Mouse (Mus musculus): ENCODE data around the gene Gpr146. TPM values are rescaled to one million over a fixed set of nuclear protein-coding genes. Genes with fewer than 3 reads are reported as not detected.

Gene Gpr146
- total RNA-seq, 1 experiment from 2014 or later, result 14.8 TPM

- no peak for DNase-seq
These were observed 52.4 kb downstream of the Gpr146 start for GRCm38 (mm10) chr5:139429818-139430341.

- no peak for DNase-seq
These were observed 54.8 kb downstream of the Gpr146 start for GRCm38 (mm10) chr5:139432333-139432732.

GRCm38 (mm10) chr5:139432747-139433508 is 55.4 kb downstream of the Gpr146 start:
- no peak for DNase-seq

GRCm38 (mm10) chr5:139433842-139434568 is 56.5 kb downstream of the Gpr146 start:
- DNase-seq, result no peak

GRCm38 (mm10) chr5:139434940-139435339 is 57.4 kb downstream of the Gpr146 start:
- peak; percentile 36 for DNase-seq

- DNase-seq, result no peak
These were observed 60.3 kb downstream of the Gpr146 start for GRCm38 (mm10) chr5:139437769-139438168.

- DNase-seq, result no peak
These were observed 60.9 kb downstream of the Gpr146 start for GRCm38 (mm10) chr5:139438440-139438839.

GRCm38 (mm10) chr5:139440451-139440850 is 63.0 kb downstream of the Gpr146 start:
- no peak for DNase-seq

GRCm38 (mm10) chr5:139440926-139441725 is 63.6 kb downstream of the Gpr146 start:
- DNase-seq, result no peak

- DNase-seq, result no peak
These were observed 64.2 kb downstream of the Gpr146 start for GRCm38 (mm10) chr5:139441726-139442018.

- DNase-seq, result no peak
These were observed 64.9 kb downstream of the Gpr146 start for GRCm38 (mm10) chr5:139442428-139442827.

GRCm38 (mm10) chr5:139442962-139443361 is 65.5 kb downstream of the Gpr146 start:
- no peak for DNase-seq

GRCm38 (mm10) chr5:139445258-139445657 is 67.8 kb downstream of the Gpr146 start:
- peak; percentile 60 for DNase-seq

Small RNA genes within 50 kb of the gene (microRNA-seq; reads per million reads assigned to microRNA genes)
- gene Mir339, result 286 to 386 reads per million in 2 experiments

Other genes starting within 250 kb of the Gpr146 start
- gene Prkar1b, start 227.7 kb upstream of the Gpr146 start, total RNA-seq (2021), result 16.4 and 20.0 TPM in 2 replicates
- 18.9 and 20.4 TPM in 2 replicates for gene Dnaaf5, start 227.5 kb upstream of the Gpr146 start, total RNA-seq (2021)
- 63.6 and 78.6 TPM in 2 replicates for gene Sun1, start 177.1 kb upstream of the Gpr146 start, total RNA-seq (2021)
- 62.4 and 73.8 TPM in 2 replicates for gene Get4, start 125.4 kb upstream of the Gpr146 start, total RNA-seq (2021)
- gene Adap1, start 52.1 kb upstream of the Gpr146 start, total RNA-seq (2021), result 4.5 and 6.8 TPM in 2 replicates
- 68.3 and 74.0 TPM in 2 replicates for gene Cox19, start 26.3 kb upstream of the Gpr146 start, total RNA-seq (2021)
- not detected in 2 replicates for gene Cyp2w1, start 25.1 kb upstream of the Gpr146 start, total RNA-seq (2021)
- gene C130050O18Rik, start 27.6 kb downstream of the Gpr146 start, total RNA-seq (2021), result 0.30 TPM in 2 replicates
- 4.6 and 6.3 TPM in 2 replicates for gene Gper1, start 45.5 kb downstream of the Gpr146 start, total RNA-seq (2021)
- gene 3110082I17Rik, start 82.8 kb downstream of the Gpr146 start, total RNA-seq (2021), result 9.6 and 11.2 TPM in 2 replicates
- 23.2 and 24.1 TPM in 2 replicates for gene Zfand2a, start 106.9 kb downstream of the Gpr146 start, total RNA-seq (2021)
- 0.15 TPM in 1 of 2 replicates, not detected in the other for gene Uncx, start 165.8 kb downstream of the Gpr146 start, total RNA-seq (2021)

Measured in adrenal gland, postnatal 14 days (tissue).